Mouse (Mus musculus): Measurements from ENCODE around the gene Kmt2b. TPM values are rescaled to one million over a fixed set of nuclear protein-coding genes. Genes with fewer than 3 reads are reported as not detected.
A peak's percentile ranks its signal among the peaks of the same experiment; 100 is the strongest.

Kmt2b gene
- total RNA-seq, 2 experiments from 2014 or later = 48.0 to 163 TPM

GRCm38 (mm10) chr7:30604424-30604823, 15.9 kb upstream of the Kmt2b start:
- no peak for ATAC-seq (replicated peaks; ENCODE audit: low FRiP score, poor library complexity, severe bottlenecking)

- ATAC-seq (replicated peaks; ENCODE audit: low FRiP score, poor library complexity, severe bottlenecking) = no peak
Measured at GRCm38 (mm10) chr7:30602583-30602982, 14.1 kb upstream of the Kmt2b start.

DNA sequence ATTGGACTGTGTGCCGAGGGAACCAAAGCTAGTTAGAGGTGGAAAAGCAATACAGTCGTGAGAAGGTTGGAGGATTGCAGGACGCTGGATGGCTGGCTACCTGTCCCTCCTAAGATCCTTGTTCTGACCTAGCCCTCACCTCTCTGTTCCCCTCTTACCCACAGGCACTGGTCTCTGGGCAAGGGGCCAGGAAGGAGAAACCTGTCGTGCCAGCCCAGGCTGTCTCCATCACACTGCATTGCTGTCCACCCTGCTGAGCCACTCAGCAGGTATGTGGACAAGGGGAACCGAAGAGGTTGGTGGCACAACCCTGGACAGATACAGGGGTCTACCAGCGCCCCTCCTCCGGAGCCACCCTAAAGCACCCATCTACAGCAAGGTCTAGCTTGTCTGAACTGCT, 12.1 kb upstream of the Kmt2b start:
- no peak for ATAC-seq (replicated peaks; ENCODE audit: low FRiP score, poor library complexity, severe bottlenecking)

- peak; percentile 99 for ATAC-seq (replicated peaks; ENCODE audit: low FRiP score, poor library complexity, severe bottlenecking)
Measured at GRCm38 (mm10) chr7:30599933-30600353, 11.4 kb upstream of the Kmt2b start.

DNA sequence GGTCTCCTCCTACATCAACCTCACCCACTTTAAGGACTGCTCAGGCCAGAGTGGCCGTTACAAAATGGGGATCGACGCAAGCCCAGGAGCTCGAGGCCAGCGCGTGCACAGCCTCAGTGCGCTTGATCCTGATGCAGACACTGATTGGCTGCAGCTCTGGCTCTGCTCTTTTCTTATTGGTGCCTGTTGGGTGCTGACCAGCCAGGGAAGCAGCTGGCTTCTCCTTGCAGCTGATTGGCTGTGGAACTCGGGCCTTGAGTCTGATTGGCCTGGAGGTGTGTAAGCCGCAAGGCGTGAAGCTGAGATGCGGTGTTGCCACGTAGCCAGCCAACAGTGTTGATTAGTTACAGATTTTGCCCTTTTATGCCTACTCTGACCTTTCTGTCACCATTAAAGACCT, 10.3 kb upstream of the Kmt2b start, which contains the start of gene Zbtb32:
Gene Zbtb32 (minus strand): TSS at position 124 of the 400 bp plus-strand sequence.
- no peak for ATAC-seq (replicated peaks; ENCODE audit: low FRiP score, poor library complexity, severe bottlenecking)

DNA sequence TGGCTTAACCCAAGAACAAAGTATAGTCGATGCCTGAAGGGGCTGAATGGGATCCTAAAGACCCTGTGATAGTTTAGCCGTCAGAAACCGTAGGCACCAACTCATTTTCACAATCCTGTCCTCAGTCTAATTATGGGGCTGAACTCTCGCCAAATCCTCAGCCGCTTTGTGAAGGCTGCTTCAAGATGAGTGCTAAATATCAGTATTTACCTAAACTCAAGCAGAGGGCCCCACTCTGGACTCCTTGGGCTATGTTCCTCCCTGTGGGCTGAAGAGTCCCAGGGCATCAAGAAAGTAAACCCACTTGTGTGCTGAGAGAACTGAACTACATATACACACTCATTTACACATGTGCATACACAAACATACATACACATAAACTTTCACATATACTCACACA, 8.3 kb upstream of the Kmt2b start:
- ATAC-seq (replicated peaks; ENCODE audit: low FRiP score, poor library complexity, severe bottlenecking) = no peak

- no peak for ATAC-seq (replicated peaks; ENCODE audit: low FRiP score, poor library complexity, severe bottlenecking)
Measured at GRCm38 (mm10) chr7:30596093-30596492, 7.6 kb upstream of the Kmt2b start.

DNA sequence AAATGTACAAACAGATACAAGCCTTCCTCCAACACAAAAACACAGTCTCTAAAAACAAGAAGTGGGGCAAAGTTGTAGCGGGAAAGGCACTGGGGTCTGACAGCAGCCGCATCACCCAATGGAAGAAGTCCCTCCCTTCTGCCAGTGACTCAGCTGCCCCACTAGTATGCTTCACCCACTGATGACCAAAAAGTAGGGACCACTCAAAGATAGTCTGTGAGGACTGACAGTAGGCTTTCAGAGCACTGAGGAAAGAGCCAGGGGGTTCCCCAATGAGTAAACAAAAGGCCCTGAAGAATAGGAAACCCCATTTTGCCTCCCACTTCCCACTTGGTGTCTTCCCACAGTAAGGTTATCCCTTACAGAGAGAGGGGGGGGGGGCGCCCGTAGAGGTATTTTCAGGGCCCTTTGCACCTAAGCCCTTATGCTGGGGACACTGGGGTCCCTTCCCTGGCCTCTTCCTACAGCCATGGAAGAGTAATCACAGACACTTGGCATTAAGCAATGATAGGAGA, 6.0 kb upstream of the Kmt2b start:
- no peak for ATAC-seq (replicated peaks; ENCODE audit: low FRiP score, poor library complexity, severe bottlenecking)

- no peak for ATAC-seq (replicated peaks; ENCODE audit: low FRiP score, poor library complexity, severe bottlenecking)
Measured at GRCm38 (mm10) chr7:30593579-30594509, 5.3 kb upstream of the Kmt2b start.

GRCm38 (mm10) chr7:30592772-30593423, 4.4 kb upstream of the Kmt2b start:
- no peak for ATAC-seq (replicated peaks; ENCODE audit: low FRiP score, poor library complexity, severe bottlenecking)

- no peak for ATAC-seq (replicated peaks; ENCODE audit: low FRiP score, poor library complexity, severe bottlenecking)
Measured at GRCm38 (mm10) chr7:30591605-30591951, 3.1 kb upstream of the Kmt2b start.

DNA sequence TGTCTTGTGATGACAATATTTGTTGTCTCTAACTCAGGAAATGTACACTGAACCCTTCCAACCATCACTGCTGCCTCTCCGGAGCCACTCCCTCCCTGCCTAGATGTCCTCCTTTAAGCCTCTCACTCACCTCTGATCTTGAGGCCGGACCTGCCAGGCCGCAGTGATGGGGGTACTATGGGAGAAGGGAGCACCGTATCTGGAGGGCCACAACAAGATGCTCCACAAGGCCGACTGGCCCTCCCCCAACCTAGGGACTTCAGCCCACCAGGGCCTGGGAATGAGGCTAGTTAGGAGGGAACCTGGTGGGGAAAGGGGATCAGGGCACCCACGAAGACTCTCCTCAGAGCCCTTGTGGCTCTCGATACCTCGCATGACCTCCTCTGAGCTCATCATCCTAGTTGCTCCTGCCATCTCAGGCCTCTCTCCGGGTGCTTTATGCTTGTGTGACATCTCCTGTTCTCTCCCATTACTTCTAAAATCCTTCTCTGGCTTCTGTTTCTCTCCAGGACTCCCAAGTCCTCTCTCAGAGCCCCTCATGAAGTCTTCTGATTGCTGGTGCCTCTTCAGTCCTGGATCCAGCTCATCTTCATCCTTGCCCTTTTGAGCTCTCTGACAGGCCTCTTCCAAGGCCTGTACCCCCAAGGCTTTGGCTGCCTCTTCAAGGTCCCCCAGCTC, 2.5 kb upstream of the Kmt2b start:
- ATAC-seq (replicated peaks; ENCODE audit: low FRiP score, poor library complexity, severe bottlenecking) = no peak

DNA sequence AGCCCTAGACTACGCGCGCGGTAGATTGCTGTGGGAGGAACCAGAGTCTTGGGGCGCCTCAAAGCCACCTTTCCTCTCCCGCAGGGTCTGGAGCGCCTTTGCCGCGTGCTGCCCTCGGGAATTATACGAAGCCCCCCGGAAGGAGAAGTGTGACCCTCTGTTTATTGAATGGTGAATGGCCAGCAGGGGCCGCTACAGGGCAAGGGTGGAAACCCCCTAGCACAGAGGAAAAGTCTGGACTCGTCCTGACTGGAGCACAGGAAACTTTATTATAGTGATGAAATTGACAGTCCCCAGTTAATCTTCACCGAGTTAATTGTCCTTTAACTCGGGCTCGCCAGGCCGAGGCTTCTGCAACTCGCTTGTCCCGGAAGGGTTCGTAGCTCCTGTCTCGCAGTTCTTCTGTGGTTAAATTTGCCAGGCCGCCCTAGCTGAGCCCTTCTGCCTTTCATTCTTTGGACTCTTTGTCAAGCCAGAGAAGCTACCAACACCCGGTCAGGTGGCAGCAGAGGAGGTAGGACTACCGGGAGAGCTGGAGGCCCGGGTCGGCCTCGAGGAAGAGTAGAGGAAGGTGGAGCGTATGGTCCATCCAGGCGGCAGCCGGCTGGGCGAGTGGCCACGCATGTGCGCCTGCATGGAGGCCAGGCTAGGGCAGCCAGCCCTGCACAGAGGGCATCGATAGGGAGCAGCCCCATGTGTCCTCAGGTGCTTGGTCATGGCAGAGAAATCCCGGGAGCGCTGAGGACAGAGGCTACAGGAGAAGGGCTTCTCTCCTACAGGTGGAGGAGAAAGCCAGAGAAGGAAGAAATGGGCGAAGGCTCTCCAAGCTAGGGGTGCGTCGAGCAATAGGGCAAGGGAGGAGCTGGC, 1.1 kb upstream of the Kmt2b start:
- peak; percentile 56 for ATAC-seq (replicated peaks; ENCODE audit: low FRiP score, poor library complexity, severe bottlenecking)

GRCm38 (mm10) chr7:30587842-30588667, 471 bp downstream of the Kmt2b start:
- ATAC-seq (replicated peaks; ENCODE audit: low FRiP score, poor library complexity, severe bottlenecking) = no peak

GRCm38 (mm10) chr7:30586455-30587020, 2.0 kb downstream of the Kmt2b start:
- ATAC-seq (replicated peaks; ENCODE audit: low FRiP score, poor library complexity, severe bottlenecking) = no peak

- ATAC-seq (replicated peaks; ENCODE audit: low FRiP score, poor library complexity, severe bottlenecking) = no peak
Measured at GRCm38 (mm10) chr7:30585170-30585569, 3.4 kb downstream of the Kmt2b start.

DNA sequence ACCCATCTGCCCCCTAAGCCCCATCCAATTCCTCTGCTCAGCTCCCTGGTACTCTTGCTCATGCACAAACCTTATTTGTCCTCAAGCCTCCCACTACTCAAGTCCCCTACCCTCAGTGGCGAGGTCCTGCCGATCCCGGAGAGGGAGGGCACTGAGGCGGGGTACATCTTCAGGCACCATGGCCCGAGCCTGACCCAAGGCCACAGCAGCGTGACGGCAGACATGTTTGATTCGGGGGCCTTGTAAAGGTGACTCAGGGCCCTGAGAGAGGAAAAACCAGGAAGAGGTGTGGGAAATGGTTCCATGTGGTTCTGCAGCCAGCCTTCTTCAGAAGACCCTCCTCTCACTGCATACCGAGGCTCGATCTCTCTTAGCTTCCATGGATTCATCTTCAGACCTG, 4.2 kb downstream of the Kmt2b start:
- ATAC-seq (replicated peaks; ENCODE audit: low FRiP score, poor library complexity, severe bottlenecking) = no peak

DNA sequence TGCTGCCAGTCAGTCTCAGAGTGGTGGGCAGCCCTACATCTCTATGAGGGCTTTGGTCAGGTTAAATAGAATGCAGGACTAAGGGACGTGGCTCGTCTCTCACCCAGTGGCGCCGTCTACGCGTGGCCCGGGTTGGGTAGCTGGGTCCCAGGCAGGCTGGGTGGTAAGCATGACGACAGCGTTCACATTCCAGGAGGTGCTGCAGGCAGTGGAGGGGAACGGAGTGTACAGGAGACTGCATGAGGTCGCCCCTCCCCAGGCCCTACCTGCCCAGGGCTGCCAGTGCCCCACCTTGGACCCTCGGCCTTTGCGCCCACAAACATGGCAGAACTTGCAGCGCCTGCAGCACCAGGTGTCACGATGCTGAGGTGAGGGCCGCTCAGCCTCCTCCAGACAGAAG, 7.0 kb downstream of the Kmt2b start:
- no peak for ATAC-seq (replicated peaks; ENCODE audit: low FRiP score, poor library complexity, severe bottlenecking)
